Mouse (Mus musculus): ENCODE measurements around the gene Mon1b.

Gene Mon1b

GRCm38 (mm10) chr8:113673300-113673699 is 37.9 kb downstream of the Mon1b start:
- DNase-seq (ENCODE audit: low spot score): no peak

- no peak for DNase-seq (ENCODE audit: low spot score)
These were observed 39.2 kb downstream of the Mon1b start for GRCm38 (mm10) chr8:113674611-113675010.

GRCm38 (mm10) chr8:113675281-113675680 is 39.9 kb downstream of the Mon1b start:
- DNase-seq (ENCODE audit: low spot score): no peak

- DNase-seq (ENCODE audit: low spot score): no peak
These were observed 41.4 kb downstream of the Mon1b start for GRCm38 (mm10) chr8:113676811-113677210.

- DNase-seq (ENCODE audit: low spot score): no peak
These were observed 44.0 kb downstream of the Mon1b start for GRCm38 (mm10) chr8:113679361-113679760.

GRCm38 (mm10) chr8:113687889-113688542 is 52.6 kb downstream of the Mon1b start:
- no peak for DNase-seq (ENCODE audit: low spot score)

GRCm38 (mm10) chr8:113688543-113688915 is 53.1 kb downstream of the Mon1b start:
- DNase-seq (ENCODE audit: low spot score): no peak

- no peak for DNase-seq (ENCODE audit: low spot score)
These were observed 56.4 kb downstream of the Mon1b start for GRCm38 (mm10) chr8:113691622-113692343.

Data from embryo, embryonic 10 days (tissue).